Mouse (Mus musculus): ENCODE data around the gene Uvrag. TPM values are rescaled to one million over a fixed set of nuclear protein-coding genes. Genes with fewer than 3 reads are reported as not detected.

Gene Uvrag
- polyA plus RNA-seq, 1 experiment from 2014 or later: 19.1 TPM

DNA sequence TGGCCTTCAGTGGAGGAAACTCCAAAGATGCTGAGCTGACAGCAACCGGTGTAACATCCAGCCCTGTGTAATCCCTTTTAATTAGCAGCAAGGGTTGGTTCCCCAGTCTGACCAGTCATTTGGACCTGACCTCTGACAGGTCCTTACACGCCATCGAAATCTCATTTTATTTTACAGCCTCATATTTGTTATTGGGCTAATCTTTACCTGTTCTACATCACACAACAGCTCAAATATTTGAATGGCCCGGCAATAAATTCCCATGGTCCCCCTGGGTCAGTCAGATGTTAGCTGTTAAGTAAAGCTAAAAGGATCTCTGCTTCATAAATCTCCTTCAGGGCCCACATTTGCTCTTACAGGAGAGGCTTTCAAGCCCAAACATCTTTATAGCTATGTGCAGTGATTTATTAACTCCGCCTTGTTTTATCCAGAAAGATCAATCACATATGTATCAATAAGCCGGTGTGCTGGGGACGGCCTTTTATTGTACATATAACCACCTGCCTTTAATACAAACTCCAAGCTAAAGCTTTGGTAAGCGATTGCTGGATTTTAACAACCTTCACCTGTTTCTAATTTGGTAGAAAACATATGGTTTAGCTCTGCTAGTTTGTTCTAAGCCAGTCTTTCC lies 183.7 kb downstream of the Uvrag start:
- ATAC-seq (replicated peaks; ENCODE audit: low FRiP score): no peak; the same call in 1 of the 2 replicates

DNA sequence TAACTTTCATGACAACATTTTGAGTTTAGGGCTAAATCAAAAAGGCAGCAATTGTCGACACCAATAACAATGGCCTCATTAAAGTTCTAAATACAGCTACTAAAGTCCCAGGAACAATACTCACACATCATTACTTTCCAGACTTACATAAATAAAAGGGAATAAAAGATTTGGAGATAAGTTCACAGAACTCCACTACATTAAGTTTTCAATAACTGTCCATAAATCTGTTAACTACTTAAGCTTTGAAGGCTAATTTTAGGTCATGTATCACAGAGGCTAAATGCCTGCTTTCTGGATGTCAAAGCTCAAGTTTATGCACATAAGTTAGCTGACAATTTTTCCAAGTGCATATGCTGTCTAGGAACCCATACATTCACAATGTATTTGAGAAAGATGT lies 184.3 kb downstream of the Uvrag start:
- no peaks in the 10 kb centered on the region for H3K9me3 ChIP-seq (replicated peaks)
- no peaks in the 10 kb centered on the region for H3K36me3 ChIP-seq
- no peak overlapping the region for H3K4me3 ChIP-seq (replicated peaks)
- ATAC-seq (replicated peaks; ENCODE audit: low FRiP score): no peak
- 33% methylated on average over 1 of the region's 1 CpGs for WGBS
- no peak overlapping the region for H3K27ac ChIP-seq
- no peak overlapping the region for H3K9ac ChIP-seq
- H3K4me1 ChIP-seq: peaks cover 29% of the 10 kb centered on the region
- no peaks in the 10 kb centered on the region for H3K27me3 ChIP-seq
- no peak overlapping the region for H3K4me2 ChIP-seq

More for the DNA sequence above, 183.7 kb downstream of the Uvrag start:
- Histone ChIP-seq H3K36me3 (no peaks in the 10 kb centered on the region), H3K9me3 (replicated peaks) (no peaks in the 10 kb centered on the region), H3K27ac (no peak overlapping the region), H3K4me1 (peaks cover 29% of the 10 kb centered on the region), H3K9ac (peak overlapping the region; percentile 10; the same call in 1 of the 2 replicates), H3K4me2 (no peak overlapping the region), H3K27me3 (no peaks in the 10 kb centered on the region), H3K4me3 (replicated peaks) (no peak overlapping the region)
- WGBS: 38% methylated on average over 8 of the region's 8 CpGs

DNA sequence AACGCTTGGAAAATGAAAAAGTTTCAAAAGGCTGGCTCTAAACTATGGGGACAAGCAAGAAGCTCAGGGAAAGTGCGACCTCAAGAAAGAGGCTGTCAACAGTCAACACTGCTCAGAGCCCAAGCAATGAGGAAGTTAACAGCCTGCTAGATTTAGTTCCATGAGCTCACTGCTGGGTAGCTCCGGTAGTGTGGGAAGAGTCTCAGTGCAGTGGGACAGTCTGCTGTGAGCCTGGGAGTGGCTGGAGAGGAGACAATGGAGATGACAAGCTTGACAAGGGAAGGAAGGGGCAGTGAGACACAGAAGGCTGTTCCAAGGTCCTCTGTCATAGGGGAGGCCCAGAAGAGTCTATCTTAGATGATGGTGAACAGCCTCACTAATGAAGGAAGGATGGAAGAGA lies 187.3 kb downstream of the Uvrag start:
- Histone ChIP-seq H3K36me3 (no peaks in the 10 kb centered on the region), H3K9ac (no peak overlapping the region), H3K4me1 (peaks cover 37% of the 10 kb centered on the region), H3K27ac (no peak overlapping the region), H3K9me3 (replicated peaks) (no peaks in the 10 kb centered on the region), H3K4me3 (replicated peaks) (no peak overlapping the region), H3K27me3 (no peaks in the 10 kb centered on the region), H3K4me2 (no peak overlapping the region)
- ATAC-seq (replicated peaks; ENCODE audit: low FRiP score): no peak
- WGBS: 79% methylated on average over 3 of the region's 3 CpGs

DNA sequence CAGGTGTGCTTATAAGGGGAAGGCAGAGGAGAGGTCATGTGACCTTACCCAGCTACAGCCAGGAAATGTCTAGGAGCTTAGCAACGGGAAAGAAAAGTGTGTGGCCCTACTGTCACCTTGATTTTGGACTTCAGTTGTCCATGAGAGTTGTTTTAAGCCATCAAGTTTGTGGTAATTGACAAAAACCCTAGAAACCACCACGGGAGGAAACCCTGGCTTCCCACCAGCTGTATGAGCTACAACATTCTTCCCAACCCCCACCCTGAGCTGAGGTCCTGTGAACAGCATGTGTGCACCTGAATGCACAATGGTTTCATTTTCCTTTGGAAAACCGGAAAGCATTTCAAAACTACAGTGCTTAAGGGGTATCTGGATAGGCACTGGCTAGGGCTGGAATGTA lies 196.0 kb downstream of the Uvrag start:
- no peak for ATAC-seq (replicated peaks; ENCODE audit: low FRiP score)
- peaks cover 13% of the 10 kb centered on the region for H3K4me1 ChIP-seq
- 55% methylated on average over 3 of the region's 3 CpGs for WGBS
- H3K4me2 ChIP-seq: no peak overlapping the region
- no peaks in the 10 kb centered on the region for H3K9me3 ChIP-seq (replicated peaks)
- H3K36me3 ChIP-seq: no peaks in the 10 kb centered on the region
- H3K4me3 ChIP-seq (replicated peaks): no peak overlapping the region
- no peaks in the 10 kb centered on the region for H3K27me3 ChIP-seq
- no peak overlapping the region for H3K27ac ChIP-seq
- H3K9ac ChIP-seq: no peak overlapping the region

- Histone ChIP-seq H3K4me3 (replicated peaks) (no peak overlapping the region), H3K9ac (no peak overlapping the region), H3K9me3 (replicated peaks) (no peaks in the 10 kb centered on the region), H3K27ac (no peak overlapping the region), H3K4me2 (no peak overlapping the region), H3K36me3 (no peaks in the 10 kb centered on the region), H3K4me1 (peaks cover 6% of the 10 kb centered on the region), H3K27me3 (no peaks in the 10 kb centered on the region)
- no peak for ATAC-seq (replicated peaks; ENCODE audit: low FRiP score)
- 93% methylated on average over 5 of the region's 5 CpGs for WGBS
Measured at GRCm38 (mm10) chr7:98943687-98944086, 197.3 kb downstream of the Uvrag start.

GRCm38 (mm10) chr7:98942746-98943145 lies 198.2 kb downstream of the Uvrag start:
- no peaks in the 10 kb centered on the region for H3K9me3 ChIP-seq (replicated peaks)
- peaks cover 15% of the 10 kb centered on the region for H3K4me1 ChIP-seq
- no peak overlapping the region for H3K4me2 ChIP-seq
- H3K9ac ChIP-seq: no peak overlapping the region
- no peak overlapping the region for H3K27ac ChIP-seq
- WGBS: 60% methylated on average over 6 of the region's 6 CpGs
- ATAC-seq (replicated peaks; ENCODE audit: low FRiP score): no peak
- H3K36me3 ChIP-seq: no peaks in the 10 kb centered on the region
- no peak overlapping the region for H3K4me3 ChIP-seq (replicated peaks)
- no peaks in the 10 kb centered on the region for H3K27me3 ChIP-seq

DNA sequence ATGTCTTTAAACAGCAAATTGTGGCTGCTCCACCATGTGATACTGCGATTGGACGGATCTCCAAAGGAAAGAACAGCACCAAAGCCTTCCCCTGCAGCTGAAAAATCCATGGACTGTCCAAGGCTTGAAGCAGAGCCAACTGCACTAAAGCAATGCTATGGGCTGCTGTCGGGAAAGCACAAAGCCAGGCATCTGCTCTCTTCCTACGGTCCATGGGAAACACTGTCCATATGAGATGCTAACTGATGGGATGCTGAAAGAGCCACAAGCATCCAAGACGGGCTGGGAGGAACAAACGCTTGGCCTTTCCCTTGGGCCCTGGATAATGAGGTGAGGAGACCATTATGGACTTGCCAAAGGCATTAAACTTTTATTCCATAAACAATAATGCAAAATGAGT lies 201.7 kb downstream of the Uvrag start:
- no peak overlapping the region for H3K4me2 ChIP-seq
- no peak for ATAC-seq (replicated peaks; ENCODE audit: low FRiP score)

GRCm38 (mm10) chr7:98938621-98939020 lies 202.3 kb downstream of the Uvrag start:
- Histone ChIP-seq H3K9ac (no peak overlapping the region), H3K36me3 (no peaks in the 10 kb centered on the region), H3K9me3 (replicated peaks) (no peaks in the 10 kb centered on the region), H3K4me3 (replicated peaks) (no peak overlapping the region), H3K27ac (no peak overlapping the region), H3K4me2 (no peak overlapping the region), H3K4me1 (peaks cover 19% of the 10 kb centered on the region), H3K27me3 (no peaks in the 10 kb centered on the region)
- WGBS: 78% methylated on average over 7 of the region's 7 CpGs
- no peak for ATAC-seq (replicated peaks; ENCODE audit: low FRiP score)

More for the DNA sequence above, 201.7 kb downstream of the Uvrag start:
- H3K9me3 ChIP-seq (replicated peaks): no peaks in the 10 kb centered on the region
- WGBS: 67% methylated on average over 6 of the region's 6 CpGs
- H3K4me1 ChIP-seq: peaks cover 19% of the 10 kb centered on the region
- H3K4me3 ChIP-seq (replicated peaks): no peak overlapping the region
- no peaks in the 10 kb centered on the region for H3K36me3 ChIP-seq
- H3K9ac ChIP-seq: no peak overlapping the region
- no peak overlapping the region for H3K27ac ChIP-seq
- H3K27me3 ChIP-seq: no peaks in the 10 kb centered on the region

DNA sequence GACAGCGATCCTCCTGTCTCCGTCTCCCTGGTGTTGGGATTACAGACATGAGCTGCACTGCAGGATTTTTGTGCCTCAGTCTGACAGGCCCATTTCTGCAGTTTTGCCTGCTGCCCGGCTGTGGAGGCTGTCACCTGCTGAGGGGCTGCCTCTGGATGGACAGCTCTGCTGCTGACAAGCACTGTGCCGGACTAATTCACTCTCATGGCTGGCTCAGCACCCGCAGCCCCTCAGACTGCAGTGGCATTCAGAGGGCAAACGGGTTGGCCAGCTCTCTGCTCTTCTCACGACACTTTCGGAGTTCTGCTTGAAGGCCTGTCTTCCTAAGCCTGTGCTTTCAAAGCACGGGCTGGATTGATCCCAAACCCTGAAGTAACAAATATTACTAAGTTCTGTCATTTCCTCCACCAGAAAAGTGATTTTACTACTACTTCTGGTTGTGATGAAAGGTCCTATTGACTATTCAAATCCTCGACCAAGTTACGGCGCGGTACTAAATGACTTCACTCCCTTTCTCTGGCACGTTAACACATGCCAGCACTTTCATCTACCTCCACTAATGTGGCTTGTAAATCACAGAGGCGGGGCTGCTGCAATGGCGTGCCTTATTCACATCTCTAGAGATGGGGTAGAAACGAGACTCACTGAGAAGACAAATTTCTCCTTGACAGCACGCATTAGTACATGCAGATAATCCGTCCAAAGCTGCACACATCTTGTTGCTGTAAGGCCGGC lies 203.7 kb downstream of the Uvrag start:
- WGBS: 41% methylated on average over 20 of the region's 20 CpGs
- H3K4me1 ChIP-seq: peaks cover 22% of the 10 kb centered on the region
- ATAC-seq (replicated peaks; ENCODE audit: low FRiP score): no peak
- no peak overlapping the region for H3K4me2 ChIP-seq
- H3K9me3 ChIP-seq (replicated peaks): no peaks in the 10 kb centered on the region
- H3K27ac ChIP-seq: no peak overlapping the region
- no peaks in the 10 kb centered on the region for H3K36me3 ChIP-seq
- H3K27me3 ChIP-seq: no peaks in the 10 kb centered on the region
- no peak overlapping the region for H3K9ac ChIP-seq
- H3K4me3 ChIP-seq (replicated peaks): no peak overlapping the region

GRCm38 (mm10) chr7:98935757-98936156 lies 205.2 kb downstream of the Uvrag start:
- H3K4me3 ChIP-seq (replicated peaks): no peak overlapping the region
- no peaks in the 10 kb centered on the region for H3K27me3 ChIP-seq
- no peak overlapping the region for H3K9ac ChIP-seq
- no peaks in the 10 kb centered on the region for H3K9me3 ChIP-seq (replicated peaks)
- H3K36me3 ChIP-seq: no peaks in the 10 kb centered on the region
- no peak overlapping the region for H3K4me2 ChIP-seq
- H3K27ac ChIP-seq: no peak overlapping the region
- WGBS: 72% methylated on average over 6 of the region's 6 CpGs
- no peak for ATAC-seq (replicated peaks; ENCODE audit: low FRiP score)
- H3K4me1 ChIP-seq: peaks cover 22% of the 10 kb centered on the region

DNA sequence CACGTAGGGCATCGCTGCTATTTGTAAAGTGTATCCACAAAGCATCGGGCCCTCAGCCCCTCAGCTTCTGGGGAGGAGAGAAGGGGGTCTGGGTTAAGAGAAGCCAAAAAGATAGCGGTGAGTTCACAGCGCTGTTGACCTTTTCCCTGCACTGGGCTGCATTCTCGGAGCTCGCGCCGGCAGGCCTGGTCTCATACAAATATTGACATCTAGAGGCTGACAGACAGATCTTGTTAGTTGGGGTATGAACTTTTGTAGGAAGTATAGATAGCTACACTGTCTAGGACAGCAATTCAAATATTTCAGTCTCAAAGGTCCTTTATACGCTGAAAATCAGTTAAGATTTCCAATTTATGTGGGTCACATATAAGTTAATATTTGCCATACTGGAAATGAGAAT lies 205.7 kb downstream of the Uvrag start:
- ATAC-seq (replicated peaks; ENCODE audit: low FRiP score): no peak

DNA sequence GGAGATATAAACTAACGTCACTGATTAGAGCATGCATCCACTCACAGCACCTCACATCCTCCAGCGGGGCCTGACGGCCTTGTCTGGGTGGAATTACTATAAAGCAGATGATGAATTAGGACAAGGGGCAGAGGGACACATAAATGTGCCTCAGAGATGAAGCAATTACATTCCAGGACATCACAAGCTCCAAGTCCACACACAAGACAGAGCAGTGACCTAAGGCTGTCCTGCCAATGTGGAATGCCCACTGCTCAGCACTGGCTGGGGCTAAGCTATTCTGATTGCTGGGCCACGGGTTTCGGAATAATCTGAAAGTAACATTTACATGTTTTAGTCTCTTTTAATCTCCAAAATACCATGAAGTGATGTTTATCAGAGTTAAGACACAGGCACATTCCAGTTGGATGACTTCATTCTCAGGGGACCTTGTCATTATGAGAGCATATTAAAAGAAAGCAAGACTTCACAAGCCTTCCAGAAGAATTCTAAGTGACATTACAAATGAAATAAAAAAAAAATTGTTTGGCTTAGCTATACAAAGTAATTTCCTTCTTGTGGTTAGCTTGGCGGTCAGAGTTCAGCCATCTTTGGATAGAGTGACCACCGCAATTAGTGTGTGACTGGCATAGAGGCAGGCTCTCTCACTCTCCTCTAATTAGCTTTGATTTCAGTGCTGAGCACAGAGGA lies 212.5 kb downstream of the Uvrag start:
- Histone ChIP-seq H3K4me3 (replicated peaks) (no peak overlapping the region), H3K4me1 (peaks cover 51% of the 10 kb centered on the region), H3K4me2 (no peak overlapping the region), H3K36me3 (no peaks in the 10 kb centered on the region), H3K9ac (no peak overlapping the region), H3K27me3 (no peaks in the 10 kb centered on the region), H3K9me3 (replicated peaks) (no peaks in the 10 kb centered on the region), H3K27ac (peak overlapping the region; percentile 68; the same call in 1 of the 2 replicates)
- 43% methylated on average over 7 of the region's 7 CpGs for WGBS
- ATAC-seq (replicated peaks; ENCODE audit: low FRiP score): peak; percentile 66

More for the DNA sequence above, 205.7 kb downstream of the Uvrag start:
- Histone ChIP-seq H3K4me1 (peaks cover 22% of the 10 kb centered on the region), H3K27me3 (no peaks in the 10 kb centered on the region), H3K27ac (no peak overlapping the region), H3K36me3 (no peaks in the 10 kb centered on the region), H3K4me2 (no peak overlapping the region), H3K4me3 (replicated peaks) (no peak overlapping the region), H3K9ac (no peak overlapping the region), H3K9me3 (replicated peaks) (no peaks in the 10 kb centered on the region)
- WGBS: 86% methylated on average over 10 of the region's 10 CpGs
